Mouse (Mus musculus) bone marrow macrophage, adult 2 months (primary cell): ENCODE measurements around the gene Chrdl1.

Experiments used
- CTCF ChIP-seq: IDR thresholded peaks from 2 replicates; pipeline ENCODE4 v1.5.1; 2012; ENCODE audit warnings: low read depth, mild to moderate bottlenecking, low read length, moderate library complexity
- POLR2A ChIP-seq: IDR thresholded peaks from 2 replicates; pipeline ENCODE4 v1.6.1; 2012; ENCODE audit warnings: mild to moderate bottlenecking, low read depth, low read length, borderline replicate concordance

DNA sequence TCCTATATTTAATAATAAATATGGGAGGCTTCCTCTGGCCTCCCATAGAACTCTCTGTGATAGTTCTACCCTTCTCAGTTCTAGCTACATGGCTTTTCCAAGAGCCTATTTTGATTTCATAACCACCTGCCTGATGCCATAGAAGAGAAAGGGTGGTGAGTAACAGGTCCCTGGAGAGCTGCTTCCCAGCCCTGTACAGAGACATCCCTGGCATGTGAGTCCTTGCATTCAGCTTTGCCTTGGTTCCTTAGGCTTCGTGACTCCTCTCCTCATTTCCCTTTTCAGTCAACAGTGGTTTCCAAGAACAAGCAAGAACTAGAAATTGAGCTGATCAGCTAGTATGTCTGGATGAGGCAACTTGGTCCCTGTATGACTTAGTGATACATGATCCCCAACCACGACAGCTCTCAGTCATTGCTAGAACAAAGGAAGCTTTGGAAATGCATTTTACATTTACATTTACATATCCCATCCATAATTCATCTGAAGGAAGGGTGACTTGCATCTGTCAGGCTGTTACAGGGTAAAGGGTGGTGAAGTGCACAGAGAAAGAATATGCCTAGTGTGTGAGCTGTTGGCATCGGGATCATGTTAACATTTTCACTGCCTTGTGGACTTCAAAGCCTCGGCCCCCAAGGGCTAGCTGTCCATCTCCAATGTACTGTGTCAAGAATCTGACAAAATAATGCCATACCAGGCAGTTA lies 27.7 kb downstream of the Chrdl1 start:
- TF ChIP-seq POLR2A (no peak), CTCF (no peak)
